Mouse (Mus musculus): Measurements from ENCODE around the gene Tbc1d22a. TPM values are rescaled to one million over a fixed set of nuclear protein-coding genes. Genes with fewer than 3 reads are reported as not detected.

Gene Tbc1d22a
- polyA plus RNA-seq, 1 experiment, result 54.8 TPM

- TF ChIP-seq CTCF (IDR thresholded peaks at IDR 0.05; ENCODE audit: extremely low read depth, insufficient read length, insufficient replicate concordance, low read depth, low read length) (peak; percentile 82; the same call in 1 of the 2 replicates), POLR2A (IDR thresholded peaks at IDR 0.05; ENCODE audit: low read depth, low read length) (no peak)
- no peak overlapping the region for H3K4me3 ChIP-seq (ENCODE audit: low read depth, low read length)
- H3K27ac ChIP-seq (ENCODE audit: insufficient read depth, low read depth, low read length), result no peak overlapping the region
- WGBS, result 21% methylated on average over 3 of the region's 3 CpGs
- H3K4me1 ChIP-seq (ENCODE audit: control insufficient read depth, insufficient read depth, insufficient read length, low read length), result peaks cover 2% of the 10 kb centered on the region; the same call in 1 of the 2 replicates
- H3K27me3 ChIP-seq (ENCODE audit: control insufficient read depth, insufficient read depth, low read length), result no peaks in the 10 kb centered on the region
- peaks cover 3% of the 10 kb centered on the region; the same call in 1 of the 2 replicates for H3K36me3 ChIP-seq (ENCODE audit: control insufficient read depth, insufficient read depth, low read length)
These were observed 13.9 kb downstream of the Tbc1d22a start for GRCm38 (mm10) chr15:86228186-86228585.

- Histone ChIP-seq H3K4me3 (ENCODE audit: low read depth, low read length) (no peak overlapping the region), H3K27ac (ENCODE audit: insufficient read depth, low read depth, low read length) (no peak overlapping the region), H3K4me1 (ENCODE audit: control insufficient read depth, insufficient read depth, insufficient read length, low read length) (peaks cover 2% of the 10 kb centered on the region; the same call in 1 of the 2 replicates), H3K36me3 (ENCODE audit: control insufficient read depth, insufficient read depth, low read length) (peaks cover 3% of the 10 kb centered on the region; the same call in 1 of the 2 replicates), H3K27me3 (ENCODE audit: control insufficient read depth, insufficient read depth, low read length) (no peaks in the 10 kb centered on the region)
- TF ChIP-seq CTCF (IDR thresholded peaks at IDR 0.05; ENCODE audit: extremely low read depth, insufficient read length, insufficient replicate concordance, low read depth, low read length) (no peak), POLR2A (IDR thresholded peaks at IDR 0.05; ENCODE audit: low read depth, low read length) (no peak)
- 88% methylated on average over 8 of the region's 8 CpGs for WGBS
These were observed 14.8 kb downstream of the Tbc1d22a start for GRCm38 (mm10) chr15:86229088-86229487.

- H3K27ac ChIP-seq (ENCODE audit: insufficient read depth, low read depth, low read length), result no peak overlapping the region
- peaks cover 5% of the 10 kb centered on the region for H3K36me3 ChIP-seq (ENCODE audit: control insufficient read depth, insufficient read depth, low read length)
- TF ChIP-seq POLR2A (IDR thresholded peaks at IDR 0.05; ENCODE audit: low read depth, low read length) (no peak), CTCF (IDR thresholded peaks at IDR 0.05; ENCODE audit: extremely low read depth, insufficient read length, insufficient replicate concordance, low read depth, low read length) (no peak)
- H3K4me1 ChIP-seq (ENCODE audit: control insufficient read depth, insufficient read depth, insufficient read length, low read length), result peaks cover 2% of the 10 kb centered on the region; the same call in 1 of the 2 replicates
- no peak overlapping the region for H3K4me3 ChIP-seq (ENCODE audit: low read depth, low read length)
- no peaks in the 10 kb centered on the region for H3K27me3 ChIP-seq (ENCODE audit: control insufficient read depth, insufficient read depth, low read length)
- 80% methylated on average over 11 of the region's 11 CpGs for WGBS
These were observed 15.4 kb downstream of the Tbc1d22a start for GRCm38 (mm10) chr15:86229623-86230022.

GRCm38 (mm10) chr15:86231170-86231569 is 16.9 kb downstream of the Tbc1d22a start:
- no peak overlapping the region for H3K27ac ChIP-seq (ENCODE audit: insufficient read depth, low read depth, low read length)
- TF ChIP-seq POLR2A (IDR thresholded peaks at IDR 0.05; ENCODE audit: low read depth, low read length), result no peak
- H3K4me3 ChIP-seq (ENCODE audit: low read depth, low read length), result no peak overlapping the region
- peaks cover 2% of the 10 kb centered on the region; the same call in 1 of the 2 replicates for H3K4me1 ChIP-seq (ENCODE audit: control insufficient read depth, insufficient read depth, insufficient read length, low read length)
- peaks cover 16% of the 10 kb centered on the region for H3K36me3 ChIP-seq (ENCODE audit: control insufficient read depth, insufficient read depth, low read length)
- H3K27me3 ChIP-seq (ENCODE audit: control insufficient read depth, insufficient read depth, low read length), result no peaks in the 10 kb centered on the region
- WGBS, result 86% methylated on average over 1 of the region's 1 CpGs

- TF ChIP-seq POLR2A (IDR thresholded peaks at IDR 0.05; ENCODE audit: low read depth, low read length) (no peak), CTCF (IDR thresholded peaks at IDR 0.05; ENCODE audit: extremely low read depth, insufficient read length, insufficient replicate concordance, low read depth, low read length) (no peak)
- 60% methylated on average over 7 of the region's 7 CpGs for WGBS
- Histone ChIP-seq H3K36me3 (ENCODE audit: control insufficient read depth, insufficient read depth, low read length) (peaks cover 18% of the 10 kb centered on the region), H3K4me1 (ENCODE audit: control insufficient read depth, insufficient read depth, insufficient read length, low read length) (peaks cover 2% of the 10 kb centered on the region; the same call in 1 of the 2 replicates), H3K27ac (ENCODE audit: insufficient read depth, low read depth, low read length) (no peak overlapping the region), H3K27me3 (ENCODE audit: control insufficient read depth, insufficient read depth, low read length) (no peaks in the 10 kb centered on the region), H3K4me3 (ENCODE audit: low read depth, low read length) (no peak overlapping the region)
These were observed 17.7 kb downstream of the Tbc1d22a start for GRCm38 (mm10) chr15:86231831-86232512.

- no peaks in the 10 kb centered on the region for H3K27me3 ChIP-seq (ENCODE audit: control insufficient read depth, insufficient read depth, low read length)
- no peak for TF ChIP-seq CTCF (IDR thresholded peaks at IDR 0.05; ENCODE audit: extremely low read depth, insufficient read length, insufficient replicate concordance, low read depth, low read length)
- TF ChIP-seq POLR2A (IDR thresholded peaks at IDR 0.05; ENCODE audit: low read depth, low read length), result no peak
These were observed 19.7 kb downstream of the Tbc1d22a start for GRCm38 (mm10) chr15:86234001-86234400.

GRCm38 (mm10) chr15:86234517-86235441 is 20.5 kb downstream of the Tbc1d22a start:
- H3K4me3 ChIP-seq (ENCODE audit: low read depth, low read length), result no peak overlapping the region
- WGBS, result 81% methylated on average over 22 of the region's 22 CpGs

More at GRCm38 (mm10) chr15:86234001-86234400, 19.7 kb downstream of the Tbc1d22a start:
- H3K27ac ChIP-seq (ENCODE audit: insufficient read depth, low read depth, low read length), result no peak overlapping the region
- 89% methylated on average over 5 of the region's 5 CpGs for WGBS
- H3K4me3 ChIP-seq (ENCODE audit: low read depth, low read length), result no peak overlapping the region
- H3K4me1 ChIP-seq (ENCODE audit: control insufficient read depth, insufficient read depth, insufficient read length, low read length), result peaks cover 2% of the 10 kb centered on the region; the same call in 1 of the 2 replicates
- H3K36me3 ChIP-seq (ENCODE audit: control insufficient read depth, insufficient read depth, low read length), result peaks cover 25% of the 10 kb centered on the region

More at GRCm38 (mm10) chr15:86234517-86235441, 20.5 kb downstream of the Tbc1d22a start:
- no peak for TF ChIP-seq POLR2A (IDR thresholded peaks at IDR 0.05; ENCODE audit: low read depth, low read length)
- no peak for TF ChIP-seq CTCF (IDR thresholded peaks at IDR 0.05; ENCODE audit: extremely low read depth, insufficient read length, insufficient replicate concordance, low read depth, low read length)
- Histone ChIP-seq H3K36me3 (ENCODE audit: control insufficient read depth, insufficient read depth, low read length) (peaks cover 27% of the 10 kb centered on the region), H3K27me3 (ENCODE audit: control insufficient read depth, insufficient read depth, low read length) (no peaks in the 10 kb centered on the region), H3K27ac (ENCODE audit: insufficient read depth, low read depth, low read length) (no peak overlapping the region), H3K4me1 (ENCODE audit: control insufficient read depth, insufficient read depth, insufficient read length, low read length) (peaks cover 2% of the 10 kb centered on the region; the same call in 1 of the 2 replicates)
